Mouse (Mus musculus): ENCODE measurements around the gene Ddit4. TPM values are rescaled to one million over a fixed set of nuclear protein-coding genes. Genes with fewer than 3 reads are reported as not detected.

The Ddit4 gene
- polyA plus RNA-seq, 1 experiment from 2014 or later, result 25.7 TPM

- WGBS, result 4% methylated on average over 4 of the region's 4 CpGs
Observed at GRCm38 (mm10) chr10:59916159-59916558, 35.5 kb downstream of the Ddit4 start.

GRCm38 (mm10) chr10:59915196-59915962, 36.3 kb downstream of the Ddit4 start:
- WGBS, result 83% methylated on average over 8 of the region's 8 CpGs
- no peaks in the 10 kb centered on the region for H3K36me3 ChIP-seq
- no peaks in the 10 kb centered on the region for H3K9me3 ChIP-seq (replicated peaks)
- H3K9ac ChIP-seq, result no peak overlapping the region
- peaks cover 56% of the 10 kb centered on the region for H3K4me1 ChIP-seq (replicated peaks)
- no peaks in the 10 kb centered on the region for H3K27me3 ChIP-seq (replicated peaks)
- peak overlapping the region; percentile 97 for H3K27ac ChIP-seq (ENCODE audit: poor library complexity, severe bottlenecking)
- no peak for ATAC-seq (ENCODE audit: insufficient number of reproducible peaks, low FRiP score)
- no peak overlapping the region for H3K4me3 ChIP-seq
- peak overlapping the region; percentile 71 for H3K4me2 ChIP-seq

More at GRCm38 (mm10) chr10:59916159-59916558, 35.5 kb downstream of the Ddit4 start:
- Histone ChIP-seq H3K4me2 (peak overlapping the region; percentile 71), H3K27ac (ENCODE audit: poor library complexity, severe bottlenecking) (peak overlapping the region; percentile 97), H3K27me3 (replicated peaks) (no peaks in the 10 kb centered on the region), H3K4me3 (peak overlapping the region; percentile 33), H3K4me1 (replicated peaks) (peaks cover 55% of the 10 kb centered on the region), H3K9ac (peak overlapping the region; percentile 63), H3K9me3 (replicated peaks) (no peaks in the 10 kb centered on the region), H3K36me3 (no peaks in the 10 kb centered on the region)
- peak; percentile 30; the same call in 1 of the 2 replicates for ATAC-seq (ENCODE audit: insufficient number of reproducible peaks, low FRiP score)

- Histone ChIP-seq H3K9me3 (replicated peaks) (no peaks in the 10 kb centered on the region), H3K27ac (ENCODE audit: poor library complexity, severe bottlenecking) (peak overlapping the region; percentile 58; the same call in 1 of the 2 replicates), H3K4me2 (peak overlapping the region; percentile 56), H3K4me1 (replicated peaks) (peaks cover 70% of the 10 kb centered on the region), H3K27me3 (replicated peaks) (no peaks in the 10 kb centered on the region), H3K4me3 (no peak overlapping the region; the same call in 1 of the 2 replicates), H3K9ac (peak overlapping the region; percentile 57), H3K36me3 (no peaks in the 10 kb centered on the region)
- WGBS, result 9% methylated on average over 25 of the region's 25 CpGs
- ATAC-seq (ENCODE audit: insufficient number of reproducible peaks, low FRiP score), result no peak
Observed at GRCm38 (mm10) chr10:59911561-59912198, 40.0 kb downstream of the Ddit4 start.

GRCm38 (mm10) chr10:59911091-59911490, 40.5 kb downstream of the Ddit4 start:
- no peaks in the 10 kb centered on the region for H3K27me3 ChIP-seq (replicated peaks)
- ATAC-seq (ENCODE audit: insufficient number of reproducible peaks, low FRiP score), result no peak
- peaks cover 64% of the 10 kb centered on the region for H3K4me1 ChIP-seq (replicated peaks)

GRCm38 (mm10) chr10:59909357-59909847, 42.2 kb downstream of the Ddit4 start:
- Histone ChIP-seq H3K4me2 (peak overlapping the region; percentile 30), H3K4me1 (replicated peaks) (peaks cover 52% of the 10 kb centered on the region), H3K9ac (no peak overlapping the region), H3K27ac (ENCODE audit: poor library complexity, severe bottlenecking) (peak overlapping the region; percentile 92), H3K9me3 (replicated peaks) (no peaks in the 10 kb centered on the region), H3K4me3 (no peak overlapping the region; the same call in 1 of the 2 replicates), H3K27me3 (replicated peaks) (no peaks in the 10 kb centered on the region), H3K36me3 (no peaks in the 10 kb centered on the region)
- peak; percentile 34; the same call in 1 of the 2 replicates for ATAC-seq (ENCODE audit: insufficient number of reproducible peaks, low FRiP score)
- 5% methylated on average over 14 of the region's 14 CpGs for WGBS

More at GRCm38 (mm10) chr10:59911091-59911490, 40.5 kb downstream of the Ddit4 start:
- 41% methylated on average over 6 of the region's 6 CpGs for WGBS
- Histone ChIP-seq H3K4me2 (peak overlapping the region; percentile 56), H3K9me3 (replicated peaks) (no peaks in the 10 kb centered on the region), H3K27ac (ENCODE audit: poor library complexity, severe bottlenecking) (no peak overlapping the region), H3K36me3 (no peaks in the 10 kb centered on the region), H3K4me3 (no peak overlapping the region), H3K9ac (peak overlapping the region; percentile 57)

- Histone ChIP-seq H3K4me3 (no peak overlapping the region; the same call in 1 of the 2 replicates), H3K4me1 (replicated peaks) (peaks cover 52% of the 10 kb centered on the region), H3K9ac (0 out of 2 replicates have a peak overlapping the region, but pooled peaks have one; percentile 14), H3K9me3 (replicated peaks) (no peaks in the 10 kb centered on the region), H3K36me3 (no peaks in the 10 kb centered on the region), H3K27ac (ENCODE audit: poor library complexity, severe bottlenecking) (peak overlapping the region; percentile 92), H3K4me2 (peak overlapping the region; percentile 30), H3K27me3 (replicated peaks) (no peaks in the 10 kb centered on the region)
- peak; percentile 5; the same call in 1 of the 2 replicates for ATAC-seq (ENCODE audit: insufficient number of reproducible peaks, low FRiP score)
- WGBS, result 29% methylated on average over 7 of the region's 7 CpGs
Observed at GRCm38 (mm10) chr10:59908776-59909315, 42.8 kb downstream of the Ddit4 start.

- Histone ChIP-seq H3K9me3 (replicated peaks) (no peaks in the 10 kb centered on the region), H3K4me1 (replicated peaks) (peaks cover 63% of the 10 kb centered on the region), H3K27me3 (replicated peaks) (no peaks in the 10 kb centered on the region), H3K4me3 (no peak overlapping the region), H3K9ac (peak overlapping the region; percentile 46), H3K4me2 (peak overlapping the region; percentile 30), H3K36me3 (no peaks in the 10 kb centered on the region), H3K27ac (ENCODE audit: poor library complexity, severe bottlenecking) (peak overlapping the region; percentile 92)
- 25% methylated on average over 7 of the region's 7 CpGs for WGBS
- peak; percentile 63 for ATAC-seq (ENCODE audit: insufficient number of reproducible peaks, low FRiP score)
Observed at GRCm38 (mm10) chr10:59907695-59908299, 43.8 kb downstream of the Ddit4 start.

- Histone ChIP-seq H3K4me2 (0 out of 2 replicates have a peak overlapping the region, but pooled peaks have one; percentile 30), H3K4me1 (replicated peaks) (peaks cover 69% of the 10 kb centered on the region), H3K9me3 (replicated peaks) (no peaks in the 10 kb centered on the region), H3K36me3 (no peaks in the 10 kb centered on the region), H3K9ac (peak overlapping the region; percentile 46), H3K27me3 (replicated peaks) (no peaks in the 10 kb centered on the region), H3K27ac (ENCODE audit: poor library complexity, severe bottlenecking) (peak overlapping the region; percentile 92), H3K4me3 (no peak overlapping the region)
- ATAC-seq (ENCODE audit: insufficient number of reproducible peaks, low FRiP score), result no peak
- WGBS, result 77% methylated on average over 3 of the region's 3 CpGs
Observed at GRCm38 (mm10) chr10:59907080-59907609, 44.5 kb downstream of the Ddit4 start.

GRCm38 (mm10) chr10:59903170-59903569, 48.5 kb downstream of the Ddit4 start:
- no peak overlapping the region for H3K4me3 ChIP-seq
- WGBS, result 55% methylated on average over 7 of the region's 7 CpGs
- H3K36me3 ChIP-seq, result peaks cover 5% of the 10 kb centered on the region
- H3K9ac ChIP-seq, result no peak overlapping the region
- H3K4me1 ChIP-seq (replicated peaks), result peaks cover 69% of the 10 kb centered on the region
- no peaks in the 10 kb centered on the region for H3K27me3 ChIP-seq (replicated peaks)
- no peaks in the 10 kb centered on the region for H3K9me3 ChIP-seq (replicated peaks)
- no peak for ATAC-seq (ENCODE audit: insufficient number of reproducible peaks, low FRiP score)
- H3K27ac ChIP-seq (ENCODE audit: poor library complexity, severe bottlenecking), result no peak overlapping the region
- no peak overlapping the region for H3K4me2 ChIP-seq

- peaks cover 66% of the 10 kb centered on the region for H3K4me1 ChIP-seq (replicated peaks)
- peaks cover 10% of the 10 kb centered on the region for H3K36me3 ChIP-seq
- 65% methylated on average over 8 of the region's 8 CpGs for WGBS
- H3K9me3 ChIP-seq (replicated peaks), result no peaks in the 10 kb centered on the region
- H3K4me2 ChIP-seq, result no peak overlapping the region
- no peak overlapping the region for H3K9ac ChIP-seq
- ATAC-seq (ENCODE audit: insufficient number of reproducible peaks, low FRiP score), result no peak
- H3K27ac ChIP-seq (ENCODE audit: poor library complexity, severe bottlenecking), result no peak overlapping the region
- H3K4me3 ChIP-seq, result no peak overlapping the region
- H3K27me3 ChIP-seq (replicated peaks), result no peaks in the 10 kb centered on the region
Observed at GRCm38 (mm10) chr10:59902606-59902990, 49.0 kb downstream of the Ddit4 start.

Measured in heart, embryonic 12.5 days (tissue).